Mouse (Mus musculus): ENCODE data around the gene D6Ertd527e. TPM values are rescaled to one million over a fixed set of nuclear protein-coding genes. Genes with fewer than 3 reads are reported as not detected.

Gene D6Ertd527e
- not detected for total RNA-seq (2023)

DNA sequence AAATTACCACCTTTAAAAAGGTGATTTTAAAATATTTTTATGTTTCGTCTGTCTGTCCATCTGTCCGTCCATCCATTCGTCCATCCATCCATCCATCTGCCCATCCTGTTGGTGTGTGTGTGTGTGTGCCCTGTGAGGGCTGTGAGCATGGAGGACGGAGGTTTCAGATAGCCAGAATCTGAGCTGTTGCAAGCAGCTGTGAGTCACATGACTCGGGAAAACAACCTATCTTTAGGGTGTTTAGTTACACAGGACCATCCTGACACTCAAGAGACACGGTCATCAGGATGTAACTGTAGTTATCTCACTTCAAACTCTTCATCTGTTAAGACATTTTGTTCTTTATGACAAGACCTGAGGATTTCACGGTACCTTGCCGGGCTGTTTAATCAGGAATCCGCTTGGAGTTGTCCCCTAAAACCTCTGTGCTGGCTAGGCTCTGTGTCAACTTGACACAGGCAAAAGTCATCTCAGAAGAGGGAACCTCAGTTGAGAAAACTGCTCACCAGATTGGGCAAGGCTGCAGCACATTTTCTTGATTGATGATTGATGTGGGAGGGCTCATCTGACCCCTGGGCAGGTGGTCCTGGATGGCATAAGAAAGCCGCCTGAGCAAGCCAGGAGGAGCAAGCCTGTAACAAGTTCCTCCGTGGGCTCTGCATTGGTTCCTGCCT, at the start of gene D6Ertd527e:
Gene D6Ertd527e (plus strand): TSS at position 624 of the 674 bp plus-strand sequence.

Other genes starting within 250 kb of the D6Ertd527e start
- gene Nfu1, start 95.5 kb upstream of the D6Ertd527e start, total RNA-seq (2023) = 46.1 TPM
- gene Gfpt1, start 61.9 kb upstream of the D6Ertd527e start, total RNA-seq (2023) = 30.3 TPM
- gene Antxr1, start 231.1 kb downstream of the D6Ertd527e start, total RNA-seq (2023) = not detected
- not detected for gene Gkn1, start 246.2 kb downstream of the D6Ertd527e start, total RNA-seq (2023)